ENCODE assay signal across 38 mouse cellular contexts in the genomic region with DNA sequence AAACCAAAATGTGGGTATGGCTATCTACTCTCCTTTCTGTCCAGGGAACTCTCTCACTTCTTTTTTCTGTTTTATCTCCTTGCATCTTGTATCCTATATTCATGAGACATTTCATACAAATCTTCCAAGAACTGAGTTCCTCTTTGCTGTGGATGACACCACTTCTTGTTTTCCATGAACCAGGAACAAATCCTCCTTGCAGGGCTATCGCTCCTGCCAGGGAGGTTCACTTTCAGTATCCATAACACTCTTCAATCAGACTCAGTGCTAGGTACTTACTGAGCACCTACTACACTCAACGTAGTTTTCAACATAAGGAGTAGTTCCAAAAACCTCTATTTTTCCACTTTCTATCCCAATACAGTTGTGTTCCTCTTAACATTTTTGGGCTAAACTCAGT. TPM values are rescaled to one million over a fixed set of nuclear protein-coding genes. Genes with fewer than 3 reads are reported as not detected.
"Had no signal": no experiment of that assay in that cellular context is flagged by ENCODE, and none has a peak within 500 bp of the region (broad histone marks: within the 10 kb centered on the region; RNA-seq: fewer than 3 reads in every experiment).

No protein-coding gene starts in this region.

- H3K4me3 ChIP-seq: gastrocnemius, adult 2 months; heart, adult 2 months; heart, embryonic 10.5 days; heart, embryonic 12.5 days; hindbrain, embryonic 13.5 days; hindbrain, embryonic 15.5 days; layer of hippocampus, adult 2 months; left cerebral cortex, adult 2 months; limb, embryonic 10.5 days; limb, embryonic 12.5 days; liver, embryonic 12.5 days had no signal

- H3K4me1 ChIP-seq: heart, embryonic 10.5 days; heart, embryonic 12.5 days; hindbrain, embryonic 13.5 days; hindbrain, embryonic 15.5 days; limb, embryonic 10.5 days; limb, embryonic 12.5 days; liver, embryonic 12.5 days had no signal

- H3K9ac ChIP-seq: forebrain, postnatal 0 days; heart, embryonic 12.5 days; hindbrain, embryonic 13.5 days; hindbrain, embryonic 15.5 days; limb, embryonic 12.5 days; liver, embryonic 12.5 days had no signal

- H3K27me3 ChIP-seq: hindbrain, embryonic 13.5 days; hindbrain, embryonic 15.5 days; limb, embryonic 12.5 days; liver, embryonic 12.5 days had no signal

- H3K4me2 ChIP-seq: heart, embryonic 12.5 days; hindbrain, embryonic 13.5 days; hindbrain, embryonic 15.5 days; limb, embryonic 12.5 days; liver, embryonic 12.5 days had no signal

- DNase-seq: forebrain, postnatal 0 days; gastrocnemius, adult 2 months; gastrocnemius, postnatal 10 days; gastrocnemius, postnatal 25 days; heart, adult 11 months; heart, adult 2 months; heart, postnatal 10 days; heart, postnatal 36 days; kidney, adult 18-20 months; kidney, adult 8-10 months; kidney, postnatal 10 days; kidney, postnatal 25 days; kidney, postnatal 4 days; liver had no signal

- H3K27ac ChIP-seq: gastrocnemius, adult 2 months; heart, adult 2 months; heart, embryonic 10.5 days; hindbrain, embryonic 13.5 days; hindbrain, embryonic 15.5 days; hindbrain, postnatal 0 days; layer of hippocampus, adult 2 months; left cerebral cortex, adult 2 months; limb, embryonic 10.5 days; limb, embryonic 12.5 days; liver, embryonic 12.5 days had no signal

- ATAC-seq: forebrain, postnatal 0 days; hindbrain, postnatal 0 days; intestine, postnatal 0 days; liver, embryonic 12.5 days had no signal

- H3K36me3 ChIP-seq: heart, embryonic 10.5 days; heart, embryonic 12.5 days; hindbrain, embryonic 13.5 days; hindbrain, embryonic 15.5 days; limb, embryonic 10.5 days; limb, embryonic 12.5 days; liver, embryonic 12.5 days had no signal

- H3K9me3 ChIP-seq: heart, embryonic 10.5 days; heart, embryonic 12.5 days; hindbrain, embryonic 13.5 days; hindbrain, embryonic 15.5 days; limb, embryonic 10.5 days; limb, embryonic 12.5 days; liver, embryonic 12.5 days had no signal

RNA-seq across cellular contexts. Expression of gene Mmp12, which starts 1.3 kb away (rescaled TPM):
- total RNA-seq: gastrocnemius, adult 2 months; gastrocnemius, postnatal 10 days; gastrocnemius, postnatal 25 days; gastrocnemius, postnatal 4 days; hematopoietic stem cell, adult 5-6 weeks; hindbrain, postnatal 0 days; layer of hippocampus, adult 2 months; layer of hippocampus, postnatal 10 days; layer of hippocampus, postnatal 25 days; left cerebral cortex, adult 2 months; left cerebral cortex, postnatal 14 days; left cerebral cortex, postnatal 36 days had no signal
- polyA plus RNA-seq: forebrain, postnatal 0 days; heart, embryonic 10.5 days; heart, embryonic 12.5 days; hindbrain, embryonic 11.5 days; hindbrain, embryonic 13.5 days; hindbrain, embryonic 15.5 days; hindbrain, postnatal 0 days; kidney, embryonic 14.5 days; kidney, embryonic 16.5 days; limb, embryonic 10.5 days; limb, embryonic 12.5 days; limb, embryonic 14.5 days; liver, embryonic 12.5 days had no signal

RNA-seq across cellular contexts. Expression of gene Mmp1b, which starts 42.3 kb away (rescaled TPM):
- total RNA-seq: forebrain, postnatal 0 days; gastrocnemius, adult 2 months; gastrocnemius, postnatal 10 days; gastrocnemius, postnatal 25 days; gastrocnemius, postnatal 4 days; heart, adult 2 months; heart, postnatal 10 days; heart, postnatal 36 days; hematopoietic stem cell, adult 5-6 weeks; hindbrain, postnatal 0 days; layer of hippocampus, adult 2 months; layer of hippocampus, postnatal 10 days; layer of hippocampus, postnatal 25 days; left cerebral cortex, adult 2 months; left cerebral cortex, postnatal 14 days; left cerebral cortex, postnatal 36 days had no signal
- polyA plus RNA-seq: forebrain, postnatal 0 days; heart, adult 2 months; heart, embryonic 10.5 days; heart, embryonic 12.5 days; heart, embryonic 14.5 days; heart, embryonic 16.5 days; hindbrain, embryonic 11.5 days; hindbrain, embryonic 13.5 days; hindbrain, embryonic 15.5 days; hindbrain, postnatal 0 days; intestine, embryonic 14.5 days; intestine, postnatal 0 days; kidney, embryonic 14.5 days; kidney, embryonic 16.5 days; limb, embryonic 10.5 days; limb, embryonic 12.5 days; limb, embryonic 14.5 days; liver, embryonic 12.5 days had no signal
